Mouse (Mus musculus) myocyte (in vitro differentiated cells): ENCODE measurements around the gene Ccnt2. TPM values are rescaled to one million over a fixed set of nuclear protein-coding genes. Genes with fewer than 3 reads are reported as not detected.

Source experiments
- H3K27me3 ChIP-seq: one replicate; pipeline ENCODE4 v1.6.1; 2011; ENCODE audit not compliant: control insufficient read depth, insufficient read depth, insufficient read length
- H3K36me3 ChIP-seq: one replicate; pipeline ENCODE4 v1.6.1; 2011; ENCODE audit not compliant: control insufficient read depth, insufficient read depth
- H3K4me2 ChIP-seq: one replicate; pipeline ENCODE4 v1.6.1; 2011; ENCODE audit warnings: low read depth, control low read depth
- H3K4me3 ChIP-seq: one replicate; pipeline ENCODE4 v1.5.1; 2011; ENCODE audit warnings: mild to moderate bottlenecking, control low read depth, moderate library complexity
- H3K79me2 ChIP-seq: one replicate; pipeline ENCODE4 v1.6.1; 2011; ENCODE audit not compliant: control insufficient read depth, insufficient read depth
- H3ac ChIP-seq: one replicate; pipeline ENCODE4 v1.6.1; 2011; ENCODE audit not compliant: control insufficient read depth, insufficient read length
- CEBPB ChIP-seq: IDR thresholded peaks from 2 replicates; pipeline ENCODE4 v1.6.1; 2011; ENCODE audit warnings: mild to moderate bottlenecking, moderate library complexity; ENCODE audit not compliant: poor library complexity, insufficient read depth, severe bottlenecking
- E2F4 ChIP-seq: IDR thresholded peaks from one replicate; pipeline ENCODE4 v1.6.1; 2011; ENCODE audit warnings: mild to moderate bottlenecking, control low read depth, moderate library complexity; ENCODE audit not compliant: insufficient read depth
- MAX ChIP-seq: IDR thresholded peaks from one replicate; pipeline ENCODE4 v1.6.1; 2011; ENCODE audit warnings: low read depth, mild to moderate bottlenecking, control low read depth
- MYOD1 ChIP-seq, 3 experiments: IDR thresholded peaks; one replicate each; pipeline ENCODE4 v1.6.1; 2011; ENCODE audit warnings: control low read depth in 2 of 3, low read depth in 2 of 3, mild to moderate bottlenecking in 2 of 3, moderate library complexity in 1 of 3; ENCODE audit not compliant: insufficient read length in 2 of 3, control insufficient read depth in 1 of 3
- MYOG ChIP-seq, 3 experiments: IDR thresholded peaks; one replicate each; pipeline ENCODE4 v1.6.1; 2011; ENCODE audit warnings: control low read depth in 2 of 3, low read depth in 2 of 3, mild to moderate bottlenecking in 2 of 3; ENCODE audit not compliant: insufficient read length in 2 of 3, control insufficient read depth in 1 of 3, insufficient read depth in 1 of 3
- POLR2A ChIP-seq: IDR thresholded peaks from one replicate; pipeline ENCODE4 v1.6.1; 2011; ENCODE audit warnings: low read depth, mild to moderate bottlenecking, control low read depth, moderate library complexity; ENCODE audit not compliant: insufficient read length
- POLR2AphosphoS2 ChIP-seq: IDR thresholded peaks from one replicate; pipeline ENCODE4 v1.6.1; 2011; ENCODE audit warnings: low read depth, control low read depth; ENCODE audit not compliant: insufficient read length
- REST ChIP-seq: IDR thresholded peaks from one replicate; pipeline ENCODE4 v1.6.1; 2011; ENCODE audit warnings: mild to moderate bottlenecking, control low read depth, moderate library complexity; ENCODE audit not compliant: insufficient read depth, insufficient read length
- SRF ChIP-seq: IDR thresholded peaks from one replicate; pipeline ENCODE4 v1.6.1; 2011; ENCODE audit warnings: low read depth; ENCODE audit not compliant: control insufficient read depth, insufficient read length
- TCF12 ChIP-seq: IDR thresholded peaks from one replicate; pipeline ENCODE4 v1.6.1; 2011; ENCODE audit warnings: mild to moderate bottlenecking, control low read depth; ENCODE audit not compliant: poor library complexity, insufficient read depth, severe bottlenecking
- TCF3 ChIP-seq: IDR thresholded peaks from one replicate; pipeline ENCODE4 v1.6.1; 2011; ENCODE audit warnings: low read depth, control low read depth; ENCODE audit not compliant: insufficient read length
- USF1 ChIP-seq: IDR thresholded peaks from one replicate; pipeline ENCODE4 v1.6.1; 2011; ENCODE audit warnings: low read depth, mild to moderate bottlenecking, control low read depth, moderate library complexity
- polyA plus RNA-seq: library from polyadenylated mRNA; unstranded; fragments of >200 nt; fragmentation: generic; extraction: Trizol; gene quantifications from one replicate; pipeline ENCODE4 v1.2.1, GENCODE M21; 2012; ENCODE audit warnings: missing spikeins

Gene Ccnt2
- polyA plus RNA-seq, 1 experiment: 9.0 TPM

DNA sequence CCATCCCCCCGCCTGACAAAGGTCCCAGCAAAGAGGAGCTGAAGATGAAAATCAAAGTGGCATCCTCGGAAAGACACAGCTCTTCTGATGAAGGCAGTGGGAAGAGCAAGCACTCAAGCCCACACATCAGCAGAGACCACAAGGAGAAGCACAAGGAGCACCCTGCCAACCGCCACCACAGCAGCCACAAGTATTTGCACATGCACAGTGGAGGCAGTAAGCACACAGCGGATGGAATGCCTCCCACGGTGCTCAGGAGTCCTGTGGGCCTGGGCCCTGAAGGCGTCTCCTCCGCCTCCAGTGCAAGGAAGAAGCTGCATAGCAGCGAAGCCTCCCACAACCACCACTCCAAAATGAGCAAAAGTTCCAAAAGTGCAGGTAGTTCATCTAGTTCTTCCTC, 29.0 kb downstream of the Ccnt2 start:
- H3K36me3 ChIP-seq: peaks cover 52% of the 10 kb centered on the region
- TF ChIP-seq MYOG (IDR thresholded peaks at IDR 0.05; ENCODE audit: control insufficient read depth in 1 of 3, insufficient read depth in 1 of 3, insufficient read length in 2 of 3, low read depth in 2 of 3): no peak
- TF ChIP-seq TCF3: no peak
- TF ChIP-seq USF1: no peak
- TF ChIP-seq TCF12: no peak
- no peak for TF ChIP-seq POLR2A
- no peak for TF ChIP-seq MYOD1 (IDR thresholded peaks at IDR 0.05; ENCODE audit: control insufficient read depth in 1 of 3, insufficient read length in 2 of 3, low read depth in 2 of 3)
- no peak for TF ChIP-seq MAX
- no peak for TF ChIP-seq CEBPB
- TF ChIP-seq SRF: no peak
- no peak overlapping the region for H3K4me3 ChIP-seq
- no peak overlapping the region for H3ac ChIP-seq
- H3K4me2 ChIP-seq: no peak overlapping the region
- no peaks in the 10 kb centered on the region for H3K27me3 ChIP-seq
- H3K79me2 ChIP-seq: peaks cover 18% of the 10 kb centered on the region

DNA sequence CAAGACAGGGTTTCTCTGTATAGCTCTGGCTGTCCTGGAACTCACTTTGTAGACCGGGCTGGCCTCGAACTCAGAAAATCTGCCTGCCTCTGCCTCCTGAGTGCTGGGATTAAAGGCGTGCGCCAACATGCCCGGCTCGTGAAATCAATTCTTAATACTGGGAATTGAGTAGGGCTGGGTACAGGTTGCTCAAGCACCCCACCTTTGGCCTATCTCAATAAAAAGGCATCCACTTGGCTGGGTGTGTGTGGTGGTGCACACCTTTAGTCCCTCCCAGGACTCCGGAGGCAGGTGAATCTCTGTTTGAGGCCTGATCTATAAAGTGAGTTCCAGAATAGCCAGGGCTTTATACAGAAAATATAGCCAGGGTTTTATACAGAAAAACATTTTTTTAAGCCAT, 34.7 kb downstream of the Ccnt2 start:
- Histone ChIP-seq H3K4me3 (no peak overlapping the region), H3K36me3 (peaks cover 17% of the 10 kb centered on the region), H3K27me3 (no peaks in the 10 kb centered on the region), H3K4me2 (no peak overlapping the region), H3ac (no peak overlapping the region), H3K79me2 (peaks cover 11% of the 10 kb centered on the region)
- TF ChIP-seq CEBPB (no peak), SRF (no peak), USF1 (no peak), POLR2A (no peak), REST (no peak), E2F4 (no peak), TCF3 (no peak), MYOG (IDR thresholded peaks at IDR 0.05; ENCODE audit: control insufficient read depth in 1 of 3, insufficient read depth in 1 of 3, insufficient read length in 2 of 3, low read depth in 2 of 3) (no peak), MYOD1 (IDR thresholded peaks at IDR 0.05; ENCODE audit: control insufficient read depth in 1 of 3, insufficient read length in 2 of 3, low read depth in 2 of 3) (no peak), POLR2AphosphoS2 (no peak), TCF12 (no peak)

DNA sequence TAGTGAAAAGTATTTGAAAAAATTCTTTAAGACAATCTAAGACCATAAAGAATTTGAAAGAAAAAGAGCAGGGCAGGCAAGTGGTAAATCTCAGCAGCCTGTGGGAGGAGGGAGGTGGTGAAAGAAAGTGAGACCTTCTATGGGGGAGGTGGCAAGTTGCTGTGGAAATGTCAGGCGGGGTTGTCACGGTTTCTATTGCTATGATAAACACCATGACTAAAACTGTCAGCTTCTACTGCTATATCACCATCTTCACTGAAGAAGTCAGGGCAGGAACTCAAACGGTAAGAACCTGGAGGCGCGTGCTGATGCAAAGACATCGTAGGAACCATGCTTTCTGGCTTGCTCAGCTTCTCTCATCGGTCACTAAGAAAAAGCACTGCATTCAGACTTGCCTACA, 39.0 kb downstream of the Ccnt2 start:
- H3K27me3 ChIP-seq: no peaks in the 10 kb centered on the region
- H3K4me3 ChIP-seq: no peak overlapping the region
- H3K36me3 ChIP-seq: no peaks in the 10 kb centered on the region
- no peak overlapping the region for H3ac ChIP-seq
- no peak overlapping the region for H3K4me2 ChIP-seq
- TF ChIP-seq USF1: no peak
- TF ChIP-seq TCF12: no peak
- no peak for TF ChIP-seq SRF
- no peak for TF ChIP-seq REST
- TF ChIP-seq MYOG (IDR thresholded peaks at IDR 0.05; ENCODE audit: control insufficient read depth in 1 of 3, insufficient read depth in 1 of 3, insufficient read length in 2 of 3, low read depth in 2 of 3): no peak
- TF ChIP-seq CEBPB: no peak
- no peak for TF ChIP-seq POLR2A
- no peak for TF ChIP-seq TCF3
- TF ChIP-seq MAX: no peak
- TF ChIP-seq POLR2AphosphoS2: no peak
- no peaks in the 10 kb centered on the region for H3K79me2 ChIP-seq

DNA sequence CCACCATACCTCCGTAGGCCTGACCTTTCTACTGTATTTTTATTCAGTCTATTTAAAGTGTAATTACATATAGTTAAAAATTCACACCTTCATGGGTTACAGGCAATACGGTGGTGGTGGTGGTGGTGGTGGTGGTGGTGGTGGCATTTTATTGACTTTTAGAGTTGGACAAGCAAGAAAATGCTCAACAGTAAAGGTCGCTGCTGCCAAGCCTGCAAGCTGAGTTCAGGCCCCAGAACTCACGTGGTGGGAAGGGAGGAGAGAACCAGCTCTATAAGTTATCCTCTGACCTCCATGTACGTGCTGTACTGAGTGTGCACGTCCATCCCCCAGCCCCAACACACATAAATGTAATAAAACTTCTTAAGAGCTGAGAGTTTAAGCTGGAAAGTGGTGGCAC, 42.4 kb downstream of the Ccnt2 start:
- no peak for TF ChIP-seq USF1
- TF ChIP-seq CEBPB: no peak
- no peak for TF ChIP-seq MYOD1 (IDR thresholded peaks at IDR 0.05; ENCODE audit: control insufficient read depth in 1 of 3, insufficient read length in 2 of 3, low read depth in 2 of 3)
- no peak for TF ChIP-seq POLR2A
- TF ChIP-seq SRF: no peak
- TF ChIP-seq TCF12: no peak
- no peak for TF ChIP-seq POLR2AphosphoS2
- TF ChIP-seq REST: no peak
- H3K4me2 ChIP-seq: no peak overlapping the region
- H3K79me2 ChIP-seq: no peaks in the 10 kb centered on the region
- no peaks in the 10 kb centered on the region for H3K36me3 ChIP-seq
- no peaks in the 10 kb centered on the region for H3K27me3 ChIP-seq
- H3ac ChIP-seq: no peak overlapping the region
- H3K4me3 ChIP-seq: no peak overlapping the region

DNA sequence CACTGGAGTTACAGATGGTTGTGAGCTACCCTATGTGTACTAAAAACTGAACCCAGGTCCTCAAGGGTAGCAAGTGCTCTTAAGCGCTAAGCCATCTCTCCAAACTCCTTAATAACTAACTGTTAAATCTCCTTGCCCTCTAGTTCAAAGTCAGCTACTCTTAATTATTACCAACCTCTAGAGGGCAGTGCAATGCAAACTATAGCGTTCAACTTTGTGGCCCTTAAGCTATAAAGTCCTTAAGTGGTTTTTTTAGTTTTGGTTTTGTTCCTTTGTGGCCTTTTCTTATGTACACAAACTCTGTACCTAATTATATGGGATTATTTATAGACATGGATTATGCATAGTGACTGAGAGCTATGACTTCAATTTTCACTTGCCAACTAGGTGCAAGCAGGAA, 53.4 kb downstream of the Ccnt2 start:
- Histone ChIP-seq H3K4me2 (no peak overlapping the region), H3K4me3 (no peak overlapping the region), H3K79me2 (no peaks in the 10 kb centered on the region), H3K36me3 (no peaks in the 10 kb centered on the region), H3K27me3 (no peaks in the 10 kb centered on the region), H3ac (no peak overlapping the region)
- TF ChIP-seq MYOG (IDR thresholded peaks at IDR 0.05; ENCODE audit: control insufficient read depth in 1 of 3, insufficient read depth in 1 of 3, insufficient read length in 2 of 3, low read depth in 2 of 3) (no peak), REST (no peak), SRF (no peak), POLR2AphosphoS2 (no peak), E2F4 (no peak), TCF3 (no peak), POLR2A (no peak), TCF12 (no peak), CEBPB (no peak), MAX (no peak), MYOD1 (IDR thresholded peaks at IDR 0.05; ENCODE audit: control insufficient read depth in 1 of 3, insufficient read length in 2 of 3, low read depth in 2 of 3) (no peak), USF1 (no peak)
